Mouse (Mus musculus) liver, embryonic 14.5 days (tissue): ENCODE measurements around the gene Marcks.

ENCODE experiments used
- CTCF ChIP-seq: IDR thresholded peaks from 2 replicates; pipeline ENCODE4 v1.5.1; 2016; ENCODE audit warnings: antibody characterized with exemption, low read depth, control low read depth
- EP300 ChIP-seq: IDR thresholded peaks from 2 replicates; pipeline ENCODE4 v1.6.1; 2016; ENCODE audit warnings: antibody characterized with exemption, low read depth

DNA sequence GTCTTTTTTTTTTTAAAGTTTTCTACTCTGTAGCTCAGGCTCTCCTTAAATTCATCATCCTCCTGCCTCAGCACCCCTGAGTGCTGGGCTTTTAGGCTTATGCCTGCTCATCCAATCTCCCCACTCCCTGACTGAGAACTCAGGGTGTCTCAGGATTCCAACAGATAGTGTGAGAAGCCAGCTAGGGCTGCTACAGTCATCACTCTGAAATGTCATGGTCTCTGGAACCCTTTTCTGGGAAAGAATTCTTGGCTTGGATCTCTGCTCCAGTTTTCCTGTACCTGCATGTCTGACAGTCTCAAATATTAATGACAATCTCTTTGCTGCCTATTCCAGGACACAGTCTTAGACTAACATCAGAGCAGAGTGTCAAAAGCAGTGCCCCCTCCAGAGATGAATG is 45.4 kb downstream of the Marcks start:
- no peak for TF ChIP-seq EP300
- no peak for TF ChIP-seq CTCF
